Mouse (Mus musculus): ENCODE data around the gene 4921539E11Rik.

GRCm38 (mm10) chr4:103269336-103269735 lies 21.3 kb downstream of the 4921539E11Rik start:
- TF ChIP-seq CTCF (IDR thresholded peaks at IDR 0.05; ENCODE audit: low read depth) (peak; percentile 24), EP300 (IDR thresholded peaks at IDR 0.05; ENCODE audit: low read depth) (no peak)
